Mouse (Mus musculus) limb, embryonic 11.5 days (tissue): ENCODE measurements around the gene Ace. TPM values are rescaled to one million over a fixed set of nuclear protein-coding genes. Genes with fewer than 3 reads are reported as not detected.
A peak's percentile ranks its signal among the peaks of the same experiment; 100 is the strongest.

Experiments used
- ATAC-seq: fragments of 200-750 bp; cut with Nextera tagmentation; 2 replicates; pipeline ENCODE4 v1.8.0; 2017; ENCODE audit warnings: low read depth; ENCODE audit not compliant: insufficient number of reproducible peaks, low FRiP score, low TSS enrichment
- DNase-seq: peaks from one replicate; pipeline ENCODE4 v3.0.0-alpha.2; 2015; ENCODE audit warnings: low spot score
- H3K27ac ChIP-seq: fragments of 300-500 bp; sonication (generic); replicated peaks from 2 replicates; pipeline ENCODE4 v1.5.1; 2014; ENCODE audit warnings: low read depth, mild to moderate bottlenecking, low read length
- H3K27me3 ChIP-seq: fragments of 300-500 bp; sonication (generic); 2 replicates; pipeline ENCODE4 v1.6.1; 2014; ENCODE audit warnings: mild to moderate bottlenecking, low read length, mixed read lengths; ENCODE audit not compliant: control insufficient read depth, insufficient read depth
- H3K36me3 ChIP-seq: fragments of 300-500 bp; sonication (generic); 2 replicates; pipeline ENCODE4 v1.6.1; 2014; ENCODE audit warnings: mild to moderate bottlenecking, low read length, moderate library complexity, mixed read lengths; ENCODE audit not compliant: control insufficient read depth, insufficient read depth
- H3K4me1 ChIP-seq: fragments of 300-500 bp; sonication (generic); 2 replicates; pipeline ENCODE4 v1.6.1; 2014; ENCODE audit warnings: low read length, mixed read lengths; ENCODE audit not compliant: control insufficient read depth, insufficient read depth
- H3K4me2 ChIP-seq: fragments of 300-500 bp; sonication (generic); 2 replicates; pipeline ENCODE4 v1.6.1; 2014; ENCODE audit warnings: low read depth, mild to moderate bottlenecking, moderate library complexity; ENCODE audit not compliant: severe bottlenecking
- H3K4me3 ChIP-seq: fragments of 300-500 bp; sonication (generic); 2 replicates; pipeline ENCODE4 v1.5.1; 2014; ENCODE audit warnings: low read depth, low read length
- H3K9ac ChIP-seq: fragments of 300-500 bp; sonication (generic); 2 replicates; pipeline ENCODE4 v1.6.1; 2014; ENCODE audit warnings: mild to moderate bottlenecking, low read length
- H3K9me3 ChIP-seq: fragments of 300-500 bp; sonication (generic); 2 replicates; pipeline ENCODE4 v1.6.1; 2016; ENCODE audit warnings: low read length; ENCODE audit not compliant: control insufficient read depth
- WGBS: fragments of 180-500 bp; shearing (Covaris S2); extraction: QIAGEN DNeasy Blood & Tissue Kit; methylation state at CpG from one replicate; pipeline ENCODE4 v1.1.7; 2014; 5-methylcytosine and 5-hydroxymethylcytosine counted together
- polyA plus RNA-seq: library from polyadenylated mRNA; unstranded; fragments of >200 nt; fragmentation: Nextera tagmentation; extraction: Ambion mirVana; gene quantifications from 2 replicates; pipeline ENCODE4 v1.2.1, GENCODE M21; 2014

The Ace gene
- polyA plus RNA-seq, 1 experiment from 2014 or later, result 0.15 TPM

- no peaks in the 10 kb centered on the region for H3K27me3 ChIP-seq
- 0 out of 2 replicates have a peak overlapping the region, but pooled peaks have one; percentile 17 for H3K9ac ChIP-seq
- H3K4me3 ChIP-seq, result no peak overlapping the region
- no peaks in the 10 kb centered on the region for H3K9me3 ChIP-seq
- DNase-seq, result no peak
- ATAC-seq, result no peak
- no peak overlapping the region for H3K4me2 ChIP-seq
- H3K4me1 ChIP-seq, result no peaks in the 10 kb centered on the region
- 82% methylated on average over 3 of the region's 3 CpGs for WGBS
- H3K36me3 ChIP-seq, result no peaks in the 10 kb centered on the region
- H3K27ac ChIP-seq, result no peak overlapping the region
Observed at GRCm38 (mm10) chr11:105931380-105931779, 36.4 kb upstream of the Ace start.

- H3K4me3 ChIP-seq, result no peak overlapping the region
- 83% methylated on average over 8 of the region's 8 CpGs for WGBS
- no peak overlapping the region for H3K27ac ChIP-seq
- no peak overlapping the region for H3K4me2 ChIP-seq
- ATAC-seq (no peak), DNase-seq (no peak)
- no peak overlapping the region for H3K9ac ChIP-seq
- no peaks in the 10 kb centered on the region for H3K36me3 ChIP-seq
- H3K27me3 ChIP-seq, result no peaks in the 10 kb centered on the region
- H3K4me1 ChIP-seq, result no peaks in the 10 kb centered on the region
- H3K9me3 ChIP-seq, result no peaks in the 10 kb centered on the region
Observed at GRCm38 (mm10) chr11:105933746-105934145, 34.0 kb upstream of the Ace start.

DNA sequence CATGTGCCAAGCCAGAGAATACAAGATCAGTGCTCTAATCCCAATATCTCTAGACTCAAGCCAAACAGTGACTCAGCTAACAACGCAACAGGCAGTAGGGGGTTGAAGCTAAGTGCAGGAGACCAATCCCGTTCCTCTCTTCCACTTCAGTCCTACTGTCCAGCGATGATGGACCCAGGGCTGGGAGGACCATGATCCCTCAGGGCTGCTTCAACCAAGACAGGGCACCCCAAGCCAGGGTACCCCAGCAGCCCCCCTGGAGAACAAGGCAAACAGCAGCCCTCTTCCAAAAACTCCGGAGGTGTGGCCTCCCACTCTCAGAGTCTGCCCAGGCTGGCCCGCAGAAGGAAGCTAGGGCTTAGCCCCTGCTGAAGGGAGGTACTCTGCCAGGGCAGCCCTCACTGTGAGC is 33.4 kb upstream of the Ace start:
- H3K27me3 ChIP-seq, result no peaks in the 10 kb centered on the region
- no peaks in the 10 kb centered on the region for H3K4me1 ChIP-seq
- H3K9me3 ChIP-seq, result no peaks in the 10 kb centered on the region
- H3K9ac ChIP-seq, result no peak overlapping the region
- H3K27ac ChIP-seq, result no peak overlapping the region
- no peak overlapping the region for H3K4me3 ChIP-seq
- H3K4me2 ChIP-seq, result no peak overlapping the region
- 76% methylated on average over 5 of the region's 5 CpGs for WGBS
- DNase-seq (no peak), ATAC-seq (no peak)
- H3K36me3 ChIP-seq, result no peaks in the 10 kb centered on the region

DNA sequence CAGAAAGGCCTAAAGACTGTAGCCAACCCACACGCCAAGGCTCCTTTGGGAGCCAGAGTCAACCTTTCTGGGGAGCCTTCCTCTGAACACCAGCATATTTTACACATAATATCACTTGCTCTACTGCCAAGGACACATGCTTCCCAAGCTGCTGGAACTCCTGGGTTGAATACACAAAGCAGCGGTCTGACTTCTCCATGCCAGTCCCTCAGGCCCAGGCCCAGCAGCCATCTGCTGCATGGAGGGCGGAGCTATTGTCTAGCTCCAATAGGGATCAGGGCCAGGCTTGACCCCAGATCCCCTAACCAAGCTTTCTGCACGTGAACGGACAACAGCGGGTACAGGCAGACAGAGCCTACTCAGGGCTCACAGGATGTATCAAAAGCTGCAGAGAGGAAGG is 32.9 kb upstream of the Ace start:
- H3K36me3 ChIP-seq, result no peaks in the 10 kb centered on the region
- H3K27ac ChIP-seq, result no peak overlapping the region
- H3K4me3 ChIP-seq, result no peak overlapping the region
- H3K9ac ChIP-seq, result no peak overlapping the region
- H3K4me2 ChIP-seq, result no peak overlapping the region
- WGBS, result 50% methylated on average over 6 of the region's 6 CpGs
- H3K9me3 ChIP-seq, result no peaks in the 10 kb centered on the region
- no peaks in the 10 kb centered on the region for H3K4me1 ChIP-seq
- no peaks in the 10 kb centered on the region for H3K27me3 ChIP-seq
- DNase-seq (no peak), ATAC-seq (no peak)

GRCm38 (mm10) chr11:105935496-105935895 is 32.2 kb upstream of the Ace start:
- H3K4me3 ChIP-seq, result no peak overlapping the region

DNA sequence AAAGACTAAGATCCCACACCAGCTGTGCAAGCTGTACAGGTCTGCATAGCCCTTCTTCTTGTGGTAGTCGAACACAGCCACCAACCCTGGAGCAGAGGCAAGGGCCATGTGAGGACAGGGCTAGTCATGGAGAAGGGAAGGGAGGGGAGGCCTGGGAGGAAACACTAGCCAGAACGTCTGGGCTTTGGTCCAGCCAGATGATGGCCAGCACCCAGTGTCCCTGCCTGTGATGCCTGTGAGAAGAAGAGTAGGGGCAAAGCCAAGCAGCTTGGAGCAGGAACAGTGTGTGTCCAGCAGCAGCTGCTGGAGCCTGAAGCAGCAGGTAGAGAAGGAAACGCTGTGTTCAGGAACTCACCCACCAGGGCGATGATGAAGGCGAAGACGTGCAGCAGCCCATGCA is 31.5 kb upstream of the Ace start:
- no peaks in the 10 kb centered on the region for H3K27me3 ChIP-seq
- no peak overlapping the region for H3K4me3 ChIP-seq
- no peak overlapping the region for H3K27ac ChIP-seq
- DNase-seq (no peak), ATAC-seq (no peak)
- no peaks in the 10 kb centered on the region for H3K36me3 ChIP-seq
- no peak overlapping the region for H3K9ac ChIP-seq
- no peak overlapping the region for H3K4me2 ChIP-seq
- H3K4me1 ChIP-seq, result no peaks in the 10 kb centered on the region
- WGBS, result 88% methylated on average over 6 of the region's 6 CpGs
- no peaks in the 10 kb centered on the region for H3K9me3 ChIP-seq

More at GRCm38 (mm10) chr11:105935496-105935895, 32.2 kb upstream of the Ace start:
- no peak for ATAC-seq
- no peaks in the 10 kb centered on the region for H3K4me1 ChIP-seq
- no peak overlapping the region for H3K27ac ChIP-seq
- H3K4me2 ChIP-seq, result no peak overlapping the region
- no peaks in the 10 kb centered on the region for H3K36me3 ChIP-seq
- H3K9ac ChIP-seq, result no peak overlapping the region
- no peaks in the 10 kb centered on the region for H3K9me3 ChIP-seq
- DNase-seq, result no peak
- no peaks in the 10 kb centered on the region for H3K27me3 ChIP-seq
- WGBS, result 87% methylated on average over 8 of the region's 8 CpGs

DNA sequence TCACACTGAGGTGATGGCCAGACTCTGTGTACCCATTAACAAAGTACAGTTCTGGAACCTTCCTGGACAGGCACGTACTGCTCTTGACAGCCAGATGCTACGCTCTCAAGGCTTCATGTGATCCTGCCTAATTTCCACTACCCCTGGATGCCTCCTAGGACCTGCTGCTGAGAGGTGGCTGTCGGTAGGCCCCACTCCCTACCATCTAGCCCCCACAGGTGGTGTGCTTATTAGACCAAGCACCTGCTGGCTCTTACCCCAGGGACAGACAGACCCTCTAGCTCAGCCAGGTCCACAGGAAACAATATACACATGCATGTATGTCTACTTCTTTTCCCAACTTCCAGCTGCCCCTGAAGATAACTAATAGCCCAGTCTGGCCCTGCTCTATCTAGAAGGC is 30.8 kb upstream of the Ace start:
- WGBS, result 83% methylated on average over 3 of the region's 3 CpGs
- Histone ChIP-seq H3K27ac (no peak overlapping the region), H3K9ac (no peak overlapping the region), H3K9me3 (no peaks in the 10 kb centered on the region), H3K4me1 (no peaks in the 10 kb centered on the region), H3K4me3 (no peak overlapping the region), H3K27me3 (no peaks in the 10 kb centered on the region), H3K36me3 (no peaks in the 10 kb centered on the region), H3K4me2 (no peak overlapping the region)
- ATAC-seq, result no peak
- DNase-seq, result no peak

- no peak for ATAC-seq
- WGBS, result 72% methylated on average over 9 of the region's 9 CpGs
- H3K4me2 ChIP-seq, result no peak overlapping the region
- H3K9ac ChIP-seq, result no peak overlapping the region
- no peaks in the 10 kb centered on the region for H3K36me3 ChIP-seq
- H3K4me1 ChIP-seq, result 0 out of 2 replicates have a peak, but pooled peaks cover 5% of the 10 kb centered on the region
- DNase-seq, result no peak
- no peak overlapping the region for H3K4me3 ChIP-seq
- H3K27ac ChIP-seq, result no peak overlapping the region
- H3K27me3 ChIP-seq, result 0 out of 2 replicates have a peak, but pooled peaks cover 3% of the 10 kb centered on the region
- H3K9me3 ChIP-seq, result no peaks in the 10 kb centered on the region
Observed at GRCm38 (mm10) chr11:105938771-105939170, 29.0 kb upstream of the Ace start.

DNA sequence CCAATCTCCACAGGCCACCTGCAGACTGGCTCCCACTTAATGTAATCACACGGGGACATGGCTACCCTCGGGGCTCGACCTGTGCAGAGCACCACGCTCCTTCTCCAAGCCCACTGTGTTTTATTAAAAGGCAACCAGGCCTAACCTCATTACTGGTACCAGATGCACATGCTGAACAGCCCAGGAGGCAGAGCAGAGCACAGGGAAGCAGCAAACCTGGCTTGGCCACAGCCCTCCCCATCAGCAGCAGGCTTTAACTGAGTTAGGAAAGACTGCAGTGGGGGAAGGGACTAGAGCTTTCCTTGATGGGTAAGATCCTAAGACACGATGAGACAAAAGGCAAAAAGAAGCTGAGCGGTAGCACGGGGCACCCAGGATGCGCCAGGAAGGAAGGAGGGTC is 25.8 kb upstream of the Ace start:
- Histone ChIP-seq H3K27ac (no peak overlapping the region), H3K36me3 (no peaks in the 10 kb centered on the region), H3K9me3 (no peaks in the 10 kb centered on the region), H3K27me3 (0 out of 2 replicates have a peak, but pooled peaks cover 3% of the 10 kb centered on the region), H3K4me1 (0 out of 2 replicates have a peak, but pooled peaks cover 5% of the 10 kb centered on the region), H3K4me2 (no peak overlapping the region), H3K9ac (no peak overlapping the region; the same call in 1 of the 2 replicates), H3K4me3 (no peak overlapping the region)
- no peak for DNase-seq
- no peak for ATAC-seq
- 57% methylated on average over 8 of the region's 8 CpGs for WGBS
